Mouse (Mus musculus): ENCODE measurements at regions not wholly inside any gene's neighbourhood (a gene's known extent, or its start where the extent isn't known, plus 50 kb on each side); places are given as distances from the start of the nearest gene placed in this dataset.

DNA sequence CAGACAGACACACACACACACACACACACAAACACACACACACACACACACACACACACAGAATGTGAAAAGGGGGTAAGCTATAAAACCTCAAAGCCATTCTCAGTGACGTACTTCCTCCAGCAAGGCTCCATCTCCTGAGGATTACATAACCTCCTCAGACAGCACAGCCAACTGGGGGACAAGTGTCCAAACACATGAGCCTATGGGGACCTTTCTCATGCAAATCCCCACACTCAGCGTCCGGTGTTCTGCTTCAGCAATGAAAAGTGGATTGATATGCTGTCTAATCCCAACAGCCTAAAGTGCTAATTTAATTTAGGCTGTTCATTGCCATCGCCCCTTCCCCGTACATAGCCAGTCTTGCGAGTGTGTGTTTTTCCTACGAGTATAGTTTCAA is 206.9 kb downstream of the Phlda1 start:
- TF ChIP-seq SIN3A (IDR thresholded peaks at IDR 0.05; ENCODE audit: low read length) = no peak
- TF ChIP-seq BHLHE40 (IDR thresholded peaks at IDR 0.05; ENCODE audit: borderline replicate concordance, low read depth, low read length) = no peak
- no peak for TF ChIP-seq CTCF (IDR thresholded peaks at IDR 0.05 in 2 of 3, conservative IDR thresholded peaks at IDR 0.05 in 1 of 3; ENCODE audit: control insufficient read depth in 1 of 3, insufficient read depth in 1 of 3, low read depth in 2 of 3, low read length in 3 of 3, poor library complexity in 1 of 3, severe bottlenecking in 1 of 3)
- TF ChIP-seq MYB (IDR thresholded peaks at IDR 0.05; ENCODE audit: low read depth, low read length) = no peak
- TF ChIP-seq TCF12 (IDR thresholded peaks at IDR 0.05; ENCODE audit: low read depth, low read length) = no peak

Measured in MEL (cell line).